Mouse (Mus musculus) myocyte (in vitro differentiated cells): ENCODE results near the gene Srarp. TPM values are rescaled to one million over a fixed set of nuclear protein-coding genes. Genes with fewer than 3 reads are reported as not detected.

Experiments used
- H3K27me3 ChIP-seq: one replicate; pipeline ENCODE4 v1.6.1; 2011; ENCODE audit not compliant: control insufficient read depth, insufficient read depth, insufficient read length
- H3K36me3 ChIP-seq: one replicate; pipeline ENCODE4 v1.6.1; 2011; ENCODE audit not compliant: control insufficient read depth, insufficient read depth
- H3K4me2 ChIP-seq: one replicate; pipeline ENCODE4 v1.6.1; 2011; ENCODE audit warnings: low read depth, control low read depth
- H3K4me3 ChIP-seq: one replicate; pipeline ENCODE4 v1.5.1; 2011; ENCODE audit warnings: mild to moderate bottlenecking, control low read depth, moderate library complexity
- H3K79me2 ChIP-seq: one replicate; pipeline ENCODE4 v1.6.1; 2011; ENCODE audit not compliant: control insufficient read depth, insufficient read depth
- H3ac ChIP-seq: one replicate; pipeline ENCODE4 v1.6.1; 2011; ENCODE audit not compliant: control insufficient read depth, insufficient read length
- E2F4 ChIP-seq: IDR thresholded peaks from one replicate; pipeline ENCODE4 v1.6.1; 2011; ENCODE audit warnings: mild to moderate bottlenecking, control low read depth, moderate library complexity; ENCODE audit not compliant: insufficient read depth
- MAX ChIP-seq: IDR thresholded peaks from one replicate; pipeline ENCODE4 v1.6.1; 2011; ENCODE audit warnings: low read depth, mild to moderate bottlenecking, control low read depth
- POLR2AphosphoS2 ChIP-seq: IDR thresholded peaks from one replicate; pipeline ENCODE4 v1.6.1; 2011; ENCODE audit warnings: low read depth, control low read depth; ENCODE audit not compliant: insufficient read length
- SRF ChIP-seq: IDR thresholded peaks from one replicate; pipeline ENCODE4 v1.6.1; 2011; ENCODE audit warnings: low read depth; ENCODE audit not compliant: control insufficient read depth, insufficient read length
- TCF12 ChIP-seq: IDR thresholded peaks from one replicate; pipeline ENCODE4 v1.6.1; 2011; ENCODE audit warnings: mild to moderate bottlenecking, control low read depth; ENCODE audit not compliant: poor library complexity, insufficient read depth, severe bottlenecking
- USF1 ChIP-seq: IDR thresholded peaks from one replicate; pipeline ENCODE4 v1.6.1; 2011; ENCODE audit warnings: low read depth, mild to moderate bottlenecking, control low read depth, moderate library complexity
- polyA plus RNA-seq: library from polyadenylated mRNA; unstranded; fragments of >200 nt; fragmentation: generic; extraction: Trizol; gene quantifications from one replicate; pipeline ENCODE4 v1.2.1, GENCODE M21; 2012; ENCODE audit warnings: missing spikeins

Gene Srarp
- polyA plus RNA-seq, 1 experiment, result not detected

DNA sequence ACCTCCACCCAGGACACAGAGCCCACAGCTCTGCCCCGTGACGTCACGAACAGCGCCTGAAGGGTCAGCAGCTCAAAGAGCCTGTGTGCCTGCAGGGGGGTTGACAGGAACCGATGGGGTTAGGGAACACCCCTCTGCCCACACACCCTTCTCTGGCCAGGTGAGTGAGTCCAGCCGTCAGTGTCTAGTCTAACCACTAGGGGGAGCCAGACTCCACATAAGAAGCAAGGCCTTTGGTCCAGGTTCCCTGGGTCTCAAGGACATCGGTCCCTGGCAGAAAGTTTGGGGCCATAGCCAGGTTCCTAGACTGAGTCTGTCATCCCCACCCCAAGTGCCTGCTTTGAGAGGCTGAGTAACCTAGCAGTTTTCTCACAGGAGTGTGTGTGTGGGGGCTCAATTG lies 50.6 kb downstream of the Srarp start:
- Histone ChIP-seq H3K36me3 (no peaks in the 10 kb centered on the region), H3ac (no peak overlapping the region), H3K27me3 (peaks cover 6% of the 10 kb centered on the region), H3K4me2 (no peak overlapping the region), H3K79me2 (no peaks in the 10 kb centered on the region), H3K4me3 (no peak overlapping the region)
- TF ChIP-seq E2F4, result no peak
- no peak for TF ChIP-seq MAX
- TF ChIP-seq TCF12, result no peak
- TF ChIP-seq SRF, result no peak
- TF ChIP-seq USF1, result no peak
- TF ChIP-seq POLR2AphosphoS2, result no peak

Other genes starting within 250 kb of the Srarp start
- 0.78 TPM for gene Rsg1, start 222.1 kb downstream of the Srarp start, polyA plus RNA-seq
- gene Arhgef19, start 196.6 kb downstream of the Srarp start, polyA plus RNA-seq, result 28.6 TPM
- 46.8 TPM for gene Epha2, start 134.9 kb downstream of the Srarp start, polyA plus RNA-seq
- gene Fam131c, start 67.9 kb downstream of the Srarp start, polyA plus RNA-seq, result 0.77 TPM
- 0.85 TPM for gene Clcnka, start 37.4 kb downstream of the Srarp start, polyA plus RNA-seq
- gene Clcnkb, start 20.1 kb downstream of the Srarp start, polyA plus RNA-seq, result 0.23 TPM
- 31.1 TPM for gene Hspb7, start 15.3 kb downstream of the Srarp start, polyA plus RNA-seq
- gene Zbtb17, start 8.5 kb upstream of the Srarp start, polyA plus RNA-seq, result 30.1 TPM
- gene Spen, start 102.5 kb upstream of the Srarp start, polyA plus RNA-seq, result 11.7 TPM
- gene Fblim1, start 170.0 kb upstream of the Srarp start, polyA plus RNA-seq, result 29.5 TPM
- 0.02 TPM for gene Tmem82, start 182.5 kb upstream of the Srarp start, polyA plus RNA-seq
- gene Slc25a34, start 187.7 kb upstream of the Srarp start, polyA plus RNA-seq, result 0.12 TPM
- gene Plekhm2, start 228.8 kb upstream of the Srarp start, polyA plus RNA-seq, result 20.4 TPM
- 5.8 TPM for gene Rsc1a1, start 249.5 kb upstream of the Srarp start, polyA plus RNA-seq